Mouse (Mus musculus) limb, embryonic 13.5 days (tissue): ENCODE data around the gene Vwa7. TPM values are rescaled to one million over a fixed set of nuclear protein-coding genes. Genes with fewer than 3 reads are reported as not detected.
A peak's percentile ranks its signal among the peaks of the same experiment; 100 is the strongest.
"Not testable (repeated sequence)": the region's sequence is repeated elsewhere in the genome, so short reads cannot be mapped to it uniquely, and the experiment has no call there.

Experiments used
- ATAC-seq: fragments of 200-750 bp; cut with Nextera tagmentation; 2 replicates; pipeline ENCODE4 v1.8.0; 2017; ENCODE audit warnings: low read depth, moderate number of reproducible peaks, moderate TSS enrichment; ENCODE audit not compliant: low FRiP score
- H3K27ac ChIP-seq: fragments of 300-500 bp; sonication (generic); 2 replicates; pipeline ENCODE4 v1.5.1; 2015; ENCODE audit warnings: inconsistent platforms, mild to moderate bottlenecking, moderate library complexity
- H3K27me3 ChIP-seq: fragments of 300-500 bp; sonication (generic); 2 replicates; pipeline ENCODE4 v1.6.1; 2015; ENCODE audit warnings: mild to moderate bottlenecking, inconsistent platforms
- H3K36me3 ChIP-seq: fragments of 300-500 bp; sonication (generic); 2 replicates; pipeline ENCODE4 v1.6.1; 2015; ENCODE audit warnings: inconsistent platforms, mild to moderate bottlenecking, moderate library complexity
- H3K4me1 ChIP-seq: fragments of 300-500 bp; sonication (generic); 2 replicates; pipeline ENCODE4 v1.6.1; 2015; ENCODE audit warnings: inconsistent platforms
- H3K4me2 ChIP-seq: fragments of 300-500 bp; sonication (generic); replicated peaks from 2 replicates; pipeline ENCODE4 v1.6.1; 2015; ENCODE audit warnings: inconsistent platforms, mild to moderate bottlenecking, moderate library complexity
- H3K4me3 ChIP-seq: fragments of 300-500 bp; sonication (generic); 2 replicates; pipeline ENCODE4 v1.5.1; 2015; ENCODE audit warnings: moderate library complexity, mild to moderate bottlenecking, inconsistent platforms
- H3K9ac ChIP-seq: fragments of 300-500 bp; sonication (generic); 2 replicates; pipeline ENCODE4 v1.6.1; 2015; ENCODE audit warnings: mild to moderate bottlenecking, inconsistent platforms
- H3K9me3 ChIP-seq: fragments of 300-500 bp; sonication (generic); 2 replicates; pipeline ENCODE4 v1.6.1; 2016; ENCODE audit warnings: inconsistent platforms
- WGBS: fragments of 180-500 bp; shearing (Covaris S2); methylation state at CpG from one replicate; pipeline ENCODE4 v1.1.7; 2015; 5-methylcytosine and 5-hydroxymethylcytosine counted together
- polyA plus RNA-seq: library from polyadenylated mRNA; unstranded; fragments of >200 nt; fragmentation: Nextera tagmentation; extraction: Ambion mirVana; gene quantifications from 2 replicates; pipeline ENCODE4 v1.2.1, GENCODE M21; 2015

Vwa7 gene
- polyA plus RNA-seq, 1 experiment from 2014 or later, result 0.17 TPM

- no peak overlapping the region for H3K9ac ChIP-seq
- peaks cover 22% of the 10 kb centered on the region for H3K4me1 ChIP-seq
- H3K4me2 ChIP-seq, result no peak overlapping the region
- no peak overlapping the region for H3K4me3 ChIP-seq
- ATAC-seq, result no peak
- no peaks in the 10 kb centered on the region for H3K27me3 ChIP-seq
- H3K36me3 ChIP-seq, result peaks cover 33% of the 10 kb centered on the region
- no peak overlapping the region for H3K27ac ChIP-seq
- no peaks in the 10 kb centered on the region for H3K9me3 ChIP-seq
- WGBS, result 81% methylated on average over 2 of the region's 2 CpGs
These were observed 32.2 kb upstream of the Vwa7 start for GRCm38 (mm10) chr17:34984218-34984617.

GRCm38 (mm10) chr17:34994751-34995150, 21.6 kb upstream of the Vwa7 start:
- no peak overlapping the region for H3K4me3 ChIP-seq
- ATAC-seq, result no peak
- H3K27me3 ChIP-seq, result no peaks in the 10 kb centered on the region
- H3K4me2 ChIP-seq, result no peak overlapping the region
- no peak overlapping the region for H3K27ac ChIP-seq
- H3K9me3 ChIP-seq, result no peaks in the 10 kb centered on the region
- H3K36me3 ChIP-seq, result peaks cover 58% of the 10 kb centered on the region
- no peak overlapping the region for H3K9ac ChIP-seq
- H3K4me1 ChIP-seq, result peaks cover 20% of the 10 kb centered on the region

- not testable (repeated sequence) for H3K27me3 ChIP-seq, H3K4me2 ChIP-seq, H3K27ac ChIP-seq, ATAC-seq, H3K4me3 ChIP-seq, H3K9me3 ChIP-seq, H3K9ac ChIP-seq
- WGBS, result 94% methylated on average over 4 of the region's 4 CpGs
- Histone ChIP-seq H3K4me1 (peaks cover 24% of the 10 kb centered on the region), H3K36me3 (peaks cover 56% of the 10 kb centered on the region)
These were observed 21.2 kb upstream of the Vwa7 start for GRCm38 (mm10) chr17:34995192-34995591.

GRCm38 (mm10) chr17:34995927-34996326, 20.5 kb upstream of the Vwa7 start:
- H3K27me3 ChIP-seq, H3K4me3 ChIP-seq, H3K9me3 ChIP-seq, H3K4me2 ChIP-seq, H3K9ac ChIP-seq, H3K27ac ChIP-seq, ATAC-seq: not testable (repeated sequence)
- WGBS, result over 99% methylated on average over 4 of the region's 4 CpGs
- peaks cover 24% of the 10 kb centered on the region for H3K4me1 ChIP-seq
- peaks cover 48% of the 10 kb centered on the region for H3K36me3 ChIP-seq

GRCm38 (mm10) chr17:34996411-34997141, 19.8 kb upstream of the Vwa7 start:
- no peak for ATAC-seq
- H3K27me3 ChIP-seq, result no peaks in the 10 kb centered on the region
- H3K36me3 ChIP-seq, result peaks cover 42% of the 10 kb centered on the region
- no peak overlapping the region for H3K9ac ChIP-seq
- H3K4me3 ChIP-seq, result no peak overlapping the region
- WGBS, result 91% methylated on average over 12 of the region's 14 CpGs
- peaks cover 24% of the 10 kb centered on the region for H3K4me1 ChIP-seq
- no peak overlapping the region for H3K27ac ChIP-seq
- H3K9me3 ChIP-seq, result no peaks in the 10 kb centered on the region
- H3K4me2 ChIP-seq, result peak overlapping the region; percentile 3; the same call in 1 of the 2 replicates

- no peak for ATAC-seq
- Histone ChIP-seq H3K4me2 (peak overlapping the region; percentile 3; the same call in 1 of the 2 replicates), H3K27me3 (no peaks in the 10 kb centered on the region), H3K27ac (no peak overlapping the region), H3K9me3 (no peaks in the 10 kb centered on the region), H3K36me3 (peaks cover 37% of the 10 kb centered on the region), H3K4me1 (peaks cover 25% of the 10 kb centered on the region), H3K9ac (no peak overlapping the region), H3K4me3 (no peak overlapping the region)
- WGBS, result 88% methylated on average over 5 of the region's 5 CpGs
These were observed 19.3 kb upstream of the Vwa7 start for GRCm38 (mm10) chr17:34997142-34997483.

GRCm38 (mm10) chr17:34998526-34999430, 17.6 kb upstream of the Vwa7 start:
- peak overlapping the region; percentile 95; the same call in 1 of the 2 replicates for H3K4me3 ChIP-seq
- no peak for ATAC-seq
- peaks cover 37% of the 10 kb centered on the region for H3K36me3 ChIP-seq
- peak overlapping the region; percentile 99 for H3K4me2 ChIP-seq
- H3K27me3 ChIP-seq, result no peaks in the 10 kb centered on the region
- H3K9ac ChIP-seq, result no peak overlapping the region; the same call in 1 of the 2 replicates
- H3K4me1 ChIP-seq, result peaks cover 41% of the 10 kb centered on the region
- 93% methylated on average over 15 of the region's 15 CpGs for WGBS
- no peak overlapping the region for H3K27ac ChIP-seq
- no peaks in the 10 kb centered on the region for H3K9me3 ChIP-seq

GRCm38 (mm10) chr17:34999871-35000716, 16.3 kb upstream of the Vwa7 start:
- H3K4me1 ChIP-seq, result peaks cover 41% of the 10 kb centered on the region
- H3K36me3 ChIP-seq, result peaks cover 49% of the 10 kb centered on the region
- H3K4me2 ChIP-seq, result peak overlapping the region; percentile 99
- H3K27ac ChIP-seq, result peak overlapping the region; percentile 98
- not testable (repeated sequence) for H3K9me3 ChIP-seq, ATAC-seq, H3K27me3 ChIP-seq
- peak overlapping the region; percentile 98 for H3K9ac ChIP-seq
- 23% methylated on average over 30 of the region's 32 CpGs for WGBS
- peak overlapping the region; percentile 95 for H3K4me3 ChIP-seq

- H3K27ac ChIP-seq, result peak within 1 kb of the TSS; percentile 98
- H3K9ac ChIP-seq, result peak within 1 kb of the TSS; percentile 98
- no peaks in the 10 kb centered on the region for H3K9me3 ChIP-seq
- H3K4me1 ChIP-seq, result peaks cover 41% of the 10 kb centered on the region
- peak within 1 kb of the TSS; percentile 95 for H3K4me3 ChIP-seq
- under 1% methylated on average over 74 of the region's 83 CpGs for WGBS
- ATAC-seq, result peak; percentile 88
- H3K36me3 ChIP-seq, result peaks cover 53% of the 10 kb centered on the region
- no peaks in the 10 kb centered on the region for H3K27me3 ChIP-seq
- peak within 1 kb of the TSS; percentile 99 for H3K4me2 ChIP-seq
These were observed 15.5 kb upstream of the Vwa7 start, which contains the start of gene Vars for GRCm38 (mm10) chr17:35000717-35001451. Vars (plus strand) TSS chr17:35000987.

GRCm38 (mm10) chr17:35001452-35002152, 14.8 kb upstream of the Vwa7 start:
- Histone ChIP-seq H3K27ac (peak overlapping the region; percentile 98), H3K27me3 (no peaks in the 10 kb centered on the region), H3K4me3 (peak overlapping the region; percentile 95), H3K4me1 (peaks cover 41% of the 10 kb centered on the region), H3K9ac (peak overlapping the region; percentile 98), H3K4me2 (peak overlapping the region; percentile 99), H3K9me3 (no peaks in the 10 kb centered on the region), H3K36me3 (peaks cover 53% of the 10 kb centered on the region)
- under 1% methylated on average over 35 of the region's 35 CpGs for WGBS
- ATAC-seq, result peak; percentile 42
